Mouse (Mus musculus) liver, adult 2 months (tissue): Measurements from ENCODE around the gene Il2.

Experiments
- CTCF ChIP-seq: fragments of 200-500 bp; IDR thresholded peaks from 2 replicates; pipeline ENCODE4 v1.5.1; 2011; ENCODE audit warnings: low read depth, low read length, control low read depth
- POLR2A ChIP-seq: fragments of 200-500 bp; IDR thresholded peaks from 2 replicates; pipeline ENCODE4 v1.6.1; 2011; ENCODE audit warnings: low read length, control low read depth; ENCODE audit not compliant: insufficient read depth; ENCODE audit errors: extremely low read depth

- TF ChIP-seq CTCF (no peak), POLR2A (no peak)
These were observed 26.5 kb upstream of the Il2 start for GRCm38 (mm10) chr3:37152274-37152673.
